Mouse (Mus musculus): ENCODE data around the gene Klk14.
"Not testable (repeated sequence)": the region's sequence is repeated elsewhere in the genome, so short reads cannot be mapped to it uniquely, and the experiment has no call there.

Gene Klk14

DNA sequence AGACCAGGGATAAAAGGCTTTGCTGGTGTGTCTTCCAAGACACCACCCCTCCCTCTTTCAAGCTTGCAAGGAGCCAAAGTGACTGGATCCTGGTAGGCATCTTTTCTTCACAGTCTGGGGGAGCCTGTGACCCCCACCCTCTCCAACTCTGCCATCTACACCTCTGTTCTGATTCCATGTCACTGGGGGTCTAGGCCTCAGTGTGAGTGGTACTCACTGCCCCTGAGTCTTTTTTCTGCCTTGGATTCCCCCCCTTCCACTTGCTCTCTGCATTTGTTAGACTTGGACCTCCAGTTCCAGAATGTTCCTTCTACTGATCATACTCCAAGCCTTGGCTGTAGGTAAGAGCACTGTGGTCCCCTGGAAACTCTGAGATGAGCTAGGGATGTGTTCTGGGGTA lies at the start of gene Klk14:
Gene Klk14 (plus strand): TSS at position 301 of the 400 bp plus-strand sequence.
- no peak for DNase-seq (ENCODE audit: low read depth)

DNA sequence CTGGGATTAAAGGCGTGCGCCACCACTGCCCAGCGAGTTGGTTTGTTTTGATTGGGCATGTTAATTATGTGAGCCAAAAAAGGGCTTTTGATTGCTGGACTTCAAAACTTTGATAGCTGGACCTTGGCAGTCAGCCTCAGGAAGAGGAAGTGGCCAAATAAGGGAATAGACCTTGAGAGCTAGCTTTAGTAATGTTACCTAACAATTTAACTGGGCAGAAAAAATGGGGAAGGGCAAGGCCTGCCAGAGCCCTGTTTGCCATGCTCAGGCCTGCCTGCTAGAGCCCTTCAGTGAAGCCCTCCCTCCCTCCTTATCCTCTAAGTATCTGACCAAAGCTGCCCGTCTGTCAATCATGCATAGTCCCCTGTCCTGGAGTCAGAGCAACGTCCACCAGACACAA lies 47.6 kb upstream of the Klk14 start:
- DNase-seq (ENCODE audit: low read depth), result peak; percentile 66

- no peak for DNase-seq (ENCODE audit: low read depth)
Observed at GRCm38 (mm10) chr7:43643046-43643652, 47.1 kb upstream of the Klk14 start.

GRCm38 (mm10) chr7:43652683-43653082 lies 37.5 kb upstream of the Klk14 start:
- no peak for DNase-seq (ENCODE audit: low read depth)

GRCm38 (mm10) chr7:43654519-43654918 lies 35.7 kb upstream of the Klk14 start:
- peak; percentile 41 for DNase-seq (ENCODE audit: low read depth)

GRCm38 (mm10) chr7:43656232-43656631 lies 34.0 kb upstream of the Klk14 start:
- DNase-seq (ENCODE audit: low read depth), result peak; percentile 57

- no peak for DNase-seq (ENCODE audit: low read depth)
Observed at GRCm38 (mm10) chr7:43660002-43660401, 30.2 kb upstream of the Klk14 start, which contains the start of gene Siglece. Gene Siglece (minus strand): TSS chr7:43660161.

DNA sequence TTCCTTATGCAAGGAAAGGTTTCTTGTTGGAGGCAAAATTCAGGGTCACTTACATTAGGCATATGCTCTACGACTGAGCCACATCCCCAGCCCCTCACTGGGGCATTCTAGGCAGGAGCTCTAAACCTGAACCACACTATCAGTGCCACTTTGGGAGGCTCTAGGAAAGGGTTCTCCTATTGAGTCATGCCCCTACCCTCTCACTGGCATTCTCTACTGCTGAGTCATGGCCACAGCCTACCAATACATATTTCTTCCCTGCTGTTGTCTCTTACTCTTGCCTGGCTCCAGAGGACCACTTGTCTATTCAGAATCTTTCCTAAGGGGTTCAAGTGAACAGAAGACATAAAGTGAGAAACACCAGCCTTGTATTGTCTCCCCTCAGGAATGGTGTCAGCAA lies 27.4 kb upstream of the Klk14 start:
- peak; percentile 39 for DNase-seq (ENCODE audit: low read depth)

GRCm38 (mm10) chr7:43667221-43667620 lies 23.0 kb upstream of the Klk14 start:
- not testable (repeated sequence) for DNase-seq (ENCODE audit: low read depth)

DNA sequence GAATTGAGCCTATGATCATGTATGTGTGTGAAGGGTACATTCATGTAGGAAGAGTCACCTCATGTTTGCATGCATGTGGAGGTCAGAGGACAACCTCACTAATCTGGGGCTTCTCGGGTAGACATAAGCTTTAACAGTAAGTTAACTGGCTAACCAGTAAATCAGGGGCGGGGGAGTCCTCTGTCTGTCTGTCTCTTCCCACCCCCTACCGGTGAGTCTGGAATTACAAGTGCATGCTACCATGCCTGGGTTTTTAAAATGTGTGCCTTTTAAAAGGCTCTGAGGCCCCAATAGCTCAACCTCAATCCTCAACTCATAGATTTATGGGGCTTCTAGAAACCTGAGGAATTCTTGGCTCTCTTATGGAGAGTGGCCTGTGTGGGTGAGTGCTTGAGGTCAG lies 21.6 kb upstream of the Klk14 start:
- DNase-seq (ENCODE audit: low read depth), result peak; percentile 23

DNA sequence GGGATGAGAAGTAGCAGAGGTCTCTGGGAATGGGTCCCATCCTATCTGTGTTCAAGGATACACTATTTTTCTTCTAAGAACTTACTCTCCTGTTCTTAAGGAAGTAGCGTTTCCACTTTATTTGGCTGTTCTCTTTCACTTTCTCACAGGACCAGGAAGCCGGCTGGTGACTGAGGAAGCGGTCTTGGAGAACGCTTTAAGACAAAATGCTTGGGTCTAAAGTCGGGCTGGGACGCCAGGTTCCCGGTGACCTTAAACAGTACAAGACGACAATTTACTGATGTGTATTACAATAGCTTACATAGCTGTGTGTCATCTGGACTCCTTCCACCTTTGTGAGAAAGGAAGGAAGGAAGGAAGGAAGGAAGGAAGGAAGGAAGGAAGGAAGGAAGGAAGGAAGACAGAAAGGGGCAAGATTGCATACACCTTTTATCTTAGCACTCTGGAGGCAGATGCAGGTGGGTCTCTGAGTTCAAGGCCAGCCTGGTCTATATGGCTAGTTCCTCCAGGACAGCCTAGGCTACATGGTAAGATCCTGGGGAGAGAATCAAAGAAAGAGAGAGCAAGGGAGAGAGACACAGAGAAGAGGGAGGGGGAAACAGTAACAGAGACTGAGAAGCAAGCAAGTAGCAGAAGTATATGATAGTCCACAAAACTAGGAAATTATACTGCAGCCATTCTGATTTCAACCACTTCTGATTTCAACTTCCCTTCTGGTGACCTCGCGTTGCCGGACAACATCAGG lies 19.0 kb upstream of the Klk14 start:
- DNase-seq (ENCODE audit: low read depth), result no peak

DNA sequence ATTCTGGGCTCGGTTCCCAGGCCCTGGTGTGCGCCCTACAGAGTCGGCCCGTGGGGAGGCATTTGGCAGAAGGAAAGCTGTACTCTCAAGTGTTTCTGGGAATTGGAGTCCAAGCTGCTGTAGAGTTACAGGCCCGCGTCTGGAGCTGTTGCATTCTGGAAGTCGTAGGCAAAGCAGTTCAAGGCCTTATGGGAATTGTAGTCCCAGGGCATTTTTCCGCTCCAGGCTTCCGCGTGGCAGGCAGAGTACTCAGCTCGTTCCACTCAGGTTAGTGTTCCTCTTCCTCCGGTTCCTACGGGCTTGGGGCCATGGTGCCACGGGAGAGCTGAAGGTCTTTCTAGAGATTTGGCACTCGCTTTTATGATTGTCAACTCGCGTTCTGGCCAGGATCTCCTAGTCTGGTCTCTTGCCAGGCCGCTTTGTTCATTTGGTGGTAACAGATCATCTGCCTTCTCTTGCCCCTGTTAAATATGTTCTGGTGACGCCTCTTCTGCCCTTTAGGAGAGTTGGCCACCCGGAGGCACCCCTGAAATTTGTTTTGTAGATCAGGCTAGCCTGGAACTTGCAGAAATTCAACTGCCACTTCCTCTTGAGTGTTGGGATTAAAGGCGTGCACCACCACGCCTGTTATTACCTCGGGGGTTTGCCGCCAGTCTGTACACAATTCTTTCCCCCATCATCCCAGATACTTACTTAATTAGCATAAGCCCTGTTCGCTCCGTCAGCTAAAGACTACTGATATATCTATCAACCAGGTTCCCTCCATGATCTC lies 18.2 kb upstream of the Klk14 start, which contains the start of gene Ctu1:
Gene Ctu1 (plus strand): TSS at position 208 of the 772 bp plus-strand sequence.
- peak; percentile 96 for DNase-seq (ENCODE audit: low read depth)

DNA sequence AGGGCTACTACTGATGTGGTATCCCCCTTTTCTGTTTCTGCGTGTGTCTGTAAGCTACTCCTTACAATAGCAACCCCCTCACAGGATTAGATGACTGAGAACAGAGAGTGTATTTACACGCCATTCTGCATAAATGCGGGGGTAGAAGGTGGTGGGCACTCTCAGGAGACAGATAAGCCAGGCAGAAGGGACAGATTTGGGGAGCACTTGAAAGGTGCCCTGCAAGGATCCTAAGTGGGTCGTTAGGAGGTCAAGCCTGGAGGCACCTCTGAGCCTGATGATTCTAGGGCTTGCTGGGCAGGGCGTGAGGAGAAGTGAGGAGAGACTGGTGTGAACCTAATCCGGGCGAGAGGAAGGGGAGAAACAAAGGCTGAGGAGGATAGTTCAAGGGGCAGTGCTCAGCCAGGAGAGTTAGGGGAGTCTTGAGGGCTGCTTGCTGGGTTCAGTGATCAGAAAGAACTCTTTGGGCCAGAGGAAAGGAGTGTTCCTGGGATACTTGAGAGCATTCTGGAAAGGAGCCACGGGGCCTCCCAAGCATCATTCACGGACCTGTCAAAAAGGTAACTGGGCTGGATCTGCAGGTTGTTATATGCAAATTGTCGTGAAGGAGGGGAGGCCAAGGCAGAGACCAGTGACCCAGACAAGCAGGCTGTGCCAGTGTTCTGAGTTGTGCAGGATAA lies 17.5 kb upstream of the Klk14 start:
- DNase-seq (ENCODE audit: low read depth), result peak; percentile 18

DNA sequence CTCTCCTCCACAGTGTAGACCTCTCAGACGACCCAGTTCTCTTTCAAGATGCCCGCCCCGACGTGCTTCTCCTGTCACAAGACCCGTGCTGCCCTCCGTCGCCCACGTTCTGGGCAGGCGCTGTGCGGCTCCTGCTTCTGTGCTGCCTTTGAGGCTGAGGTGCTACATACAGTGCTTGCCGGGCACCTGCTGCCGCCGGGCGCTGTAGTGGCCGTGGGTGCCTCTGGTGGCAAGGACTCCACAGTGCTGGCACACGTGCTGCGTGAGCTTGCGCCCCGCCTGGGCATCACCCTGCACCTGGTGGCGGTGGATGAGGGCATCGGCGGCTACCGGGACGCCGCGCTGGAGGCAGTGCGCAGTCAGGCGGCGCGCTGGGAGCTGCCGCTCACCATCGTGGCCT lies 15.1 kb upstream of the Klk14 start:
- DNase-seq (ENCODE audit: low read depth), result no peak

DNA sequence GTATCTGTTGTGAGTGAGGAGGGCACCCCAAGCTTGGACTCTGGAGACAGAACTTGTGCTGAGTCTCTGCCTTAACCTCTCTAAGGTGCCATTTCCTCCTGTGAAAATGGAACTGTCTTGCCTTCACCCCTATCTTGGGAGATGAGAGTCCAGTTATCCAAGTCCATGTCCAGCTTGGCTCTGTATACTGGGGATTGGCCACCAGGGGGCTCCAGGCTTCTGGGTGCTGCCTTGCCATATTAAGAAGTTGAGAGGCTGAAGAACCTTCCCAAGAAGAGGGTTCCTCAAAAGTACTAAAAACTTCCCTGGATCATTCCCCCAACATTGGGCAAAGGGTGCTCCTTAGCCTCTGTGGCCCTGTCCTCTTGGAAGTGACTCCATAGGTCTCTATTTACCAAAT lies 11.7 kb upstream of the Klk14 start:
- DNase-seq (ENCODE audit: low read depth), result peak; percentile 48

GRCm38 (mm10) chr7:43680960-43681359 lies 9.3 kb upstream of the Klk14 start:
- peak; percentile 54 for DNase-seq (ENCODE audit: low read depth)

DNA sequence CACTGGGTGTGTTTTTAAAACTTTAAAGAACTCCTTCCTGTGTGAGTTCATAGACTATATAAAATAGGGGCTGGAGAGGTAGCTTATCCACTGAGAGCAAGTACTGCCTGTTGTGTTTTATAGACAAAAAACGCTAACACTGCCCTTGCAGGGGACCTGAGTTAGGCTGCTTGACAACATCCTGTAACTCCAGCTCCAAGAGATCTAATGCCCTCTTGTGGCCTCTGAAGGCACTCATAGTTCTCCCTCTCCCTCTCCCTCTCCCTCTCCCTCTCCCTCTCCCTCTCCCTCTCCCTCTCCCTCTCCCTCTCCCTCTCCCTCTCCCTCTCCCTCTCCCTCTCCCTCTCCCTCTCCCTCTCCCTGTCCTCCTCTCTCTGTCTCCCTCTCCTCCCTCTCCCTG lies 7.7 kb upstream of the Klk14 start:
- DNase-seq (ENCODE audit: low read depth), result peak; percentile 44

DNA sequence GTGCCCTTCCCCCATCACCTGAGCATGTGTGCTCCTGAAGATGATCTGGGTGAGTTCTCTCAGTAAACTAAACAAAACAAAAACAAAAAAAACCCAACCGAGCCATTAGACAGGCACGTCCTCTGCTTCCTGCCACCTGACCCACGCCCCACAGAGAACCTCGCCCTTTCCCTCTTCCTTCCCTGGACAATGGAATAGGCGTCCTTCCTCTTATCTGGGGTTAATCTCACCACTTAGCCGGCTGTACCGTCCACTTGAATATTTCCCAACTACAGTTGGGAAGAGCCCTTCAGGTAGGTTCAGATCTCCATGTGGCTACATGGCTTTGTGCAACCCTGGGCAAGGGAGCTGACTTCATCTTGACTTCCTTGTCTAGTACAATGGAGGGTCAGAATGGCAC lies 5.1 kb upstream of the Klk14 start:
- DNase-seq (ENCODE audit: low read depth), result no peak

DNA sequence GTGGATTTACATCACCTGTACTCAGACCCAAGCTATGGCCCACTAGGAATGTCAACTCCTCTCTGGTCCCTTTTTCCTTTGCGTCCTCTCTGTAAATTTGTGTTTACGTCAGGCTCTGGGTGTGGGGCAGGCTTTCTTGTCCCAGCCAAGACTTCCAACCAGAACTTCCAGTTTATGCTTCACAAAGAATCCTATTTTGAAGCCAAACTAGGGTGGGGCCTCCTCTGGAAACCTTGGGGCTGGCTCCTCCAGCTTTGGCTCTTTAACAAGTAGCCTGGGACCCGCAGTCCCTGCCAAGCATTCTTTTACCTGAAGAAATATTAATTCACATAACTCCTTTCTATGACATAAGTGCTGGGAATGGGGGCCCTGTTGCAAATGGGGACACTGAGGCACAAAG lies 19.8 kb downstream of the Klk14 start:
- DNase-seq (ENCODE audit: low read depth), result no peak

DNA sequence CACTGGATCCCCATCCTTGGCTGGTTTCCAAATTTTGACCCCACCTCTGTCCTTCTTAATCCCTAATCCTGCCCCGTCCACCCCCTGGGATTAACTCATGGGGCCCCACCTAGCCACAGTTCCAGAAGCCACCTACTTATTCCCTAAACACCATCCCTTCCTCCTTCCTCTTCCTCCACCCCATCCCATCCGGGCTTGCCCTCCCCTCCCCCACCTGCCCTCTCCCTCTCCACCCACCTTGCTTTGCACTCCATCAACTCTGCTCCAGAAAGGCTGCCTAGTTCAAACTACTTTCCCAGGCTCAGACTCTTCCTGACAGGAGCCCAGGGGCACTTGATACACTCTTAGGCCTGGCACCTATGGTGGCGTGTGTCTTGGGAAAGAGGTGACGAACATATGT lies 22.0 kb downstream of the Klk14 start, which contains the start of gene Klk13:
Gene Klk13 (plus strand): TSS at position 301 of the 400 bp plus-strand sequence.
- no peak for DNase-seq (ENCODE audit: low read depth)

GRCm38 (mm10) chr7:43712917-43713316 lies 22.7 kb downstream of the Klk14 start:
- no peak for DNase-seq (ENCODE audit: low read depth)

- no peak for DNase-seq (ENCODE audit: low read depth)
Observed at GRCm38 (mm10) chr7:43713741-43714351, 23.6 kb downstream of the Klk14 start.
